Mouse (Mus musculus): ENCODE measurements around the gene Mdh2.

Mdh2 gene

DNA sequence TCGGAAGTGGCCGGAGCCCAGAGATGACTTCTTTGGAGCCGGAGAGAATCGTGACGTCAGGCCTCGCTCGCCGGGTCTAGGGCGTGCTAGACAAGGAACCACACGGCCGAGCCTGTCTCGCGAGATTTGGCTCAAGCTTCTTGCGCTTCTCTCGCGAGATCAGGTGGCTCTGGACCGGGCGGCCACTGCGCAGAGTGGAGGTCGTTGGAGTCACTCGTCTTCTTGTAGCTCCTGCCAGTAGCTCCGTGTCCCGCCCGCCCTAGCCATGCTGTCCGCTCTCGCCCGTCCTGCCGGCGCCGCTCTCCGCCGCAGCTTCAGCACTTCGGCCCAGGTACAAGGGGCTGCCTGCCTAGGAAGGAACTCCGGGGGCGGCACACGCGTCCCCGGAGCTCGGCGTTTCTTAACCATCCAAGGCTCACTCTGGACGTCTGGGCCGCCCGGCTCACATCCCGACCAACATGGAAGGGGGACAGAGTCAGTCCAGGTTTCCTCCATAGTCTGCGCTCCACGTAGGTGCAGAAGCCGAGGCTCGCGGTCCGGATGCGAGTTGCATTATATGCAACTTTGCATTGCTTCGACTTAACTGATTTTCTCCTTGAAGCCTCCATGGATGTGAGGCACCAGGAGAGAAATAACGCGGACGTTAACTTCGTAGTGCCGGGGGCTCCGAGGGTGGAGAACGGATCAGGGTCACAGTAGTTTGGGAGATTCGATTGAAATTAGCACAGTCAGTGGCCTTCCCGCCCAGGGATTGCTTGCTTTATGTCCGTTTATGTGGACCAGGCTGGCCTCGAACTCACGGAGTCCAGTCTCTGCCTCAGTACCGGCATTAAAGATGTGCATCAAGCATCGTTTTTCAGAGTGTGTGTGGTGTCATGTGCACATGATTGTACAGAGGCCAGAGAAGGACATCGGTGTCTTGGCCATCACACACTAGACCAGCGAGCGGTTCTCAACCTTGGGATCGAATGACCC is at the start of gene Mdh2:
Gene Mdh2 (plus strand): TSS at position 10 of the 975 bp plus-strand sequence.
- peak; percentile 96 to 98 for DNase-seq (ENCODE audit: low spot score in 2 of 2)

DNA sequence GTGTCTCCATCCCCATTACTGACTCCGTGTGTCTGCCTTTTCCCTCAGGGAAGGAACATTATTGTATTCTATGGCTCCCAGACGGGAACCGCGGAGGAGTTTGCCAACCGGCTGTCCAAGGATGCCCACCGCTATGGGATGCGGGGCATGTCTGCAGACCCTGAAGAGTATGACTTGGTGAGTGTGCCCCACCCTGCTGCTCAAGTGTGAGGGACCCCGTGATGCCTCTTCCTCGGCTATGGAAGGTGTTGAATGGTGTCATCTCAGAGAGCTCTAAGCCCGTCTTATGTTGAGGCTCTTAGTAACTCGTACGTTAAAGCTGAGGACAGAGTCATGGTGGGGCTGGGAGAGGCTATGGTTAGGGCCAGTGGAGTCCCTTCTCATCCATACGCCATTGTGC is 48.9 kb upstream of the Mdh2 start:
- no peak for DNase-seq (ENCODE audit: low spot score in 2 of 2)

DNA sequence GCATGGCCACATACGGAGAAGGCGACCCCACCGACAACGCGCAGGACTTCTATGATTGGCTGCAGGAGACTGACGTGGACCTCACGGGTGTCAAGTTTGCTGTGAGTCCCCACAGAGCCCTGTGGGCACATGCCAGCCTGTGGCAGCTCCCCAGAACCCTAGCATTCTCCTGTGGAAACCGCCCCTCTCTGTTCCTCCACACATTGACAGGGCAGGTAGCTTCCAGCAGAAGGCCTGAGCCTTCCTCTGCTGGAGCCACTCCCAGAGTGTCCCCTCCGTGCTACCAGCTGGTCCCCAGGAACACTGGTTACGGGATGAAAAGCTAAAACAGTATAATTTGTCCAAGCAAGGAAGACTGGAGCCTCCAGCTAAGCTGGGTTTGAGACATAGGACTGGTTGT is 48.0 kb upstream of the Mdh2 start:
- no peak for DNase-seq (ENCODE audit: low spot score in 2 of 2)

DNA sequence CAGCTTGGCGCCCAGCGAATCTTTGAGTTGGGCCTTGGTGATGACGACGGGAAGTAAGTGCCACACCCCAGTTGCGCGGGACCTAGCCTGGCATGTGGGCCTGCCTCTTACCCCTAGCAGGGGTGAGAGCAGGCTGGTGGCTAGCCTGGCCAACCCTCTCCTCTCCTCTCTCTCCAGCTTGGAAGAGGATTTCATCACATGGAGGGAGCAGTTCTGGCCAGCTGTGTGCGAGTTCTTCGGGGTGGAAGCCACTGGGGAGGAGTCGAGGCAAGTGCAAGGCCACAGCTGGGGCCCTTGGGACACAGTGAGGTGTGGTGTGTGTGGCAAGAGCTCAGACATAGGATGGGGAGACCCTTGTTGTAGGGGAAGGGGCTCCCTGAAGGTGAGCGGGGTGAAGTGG is 47.4 kb upstream of the Mdh2 start:
- DNase-seq (ENCODE audit: low spot score in 2 of 2): no peak

DNA sequence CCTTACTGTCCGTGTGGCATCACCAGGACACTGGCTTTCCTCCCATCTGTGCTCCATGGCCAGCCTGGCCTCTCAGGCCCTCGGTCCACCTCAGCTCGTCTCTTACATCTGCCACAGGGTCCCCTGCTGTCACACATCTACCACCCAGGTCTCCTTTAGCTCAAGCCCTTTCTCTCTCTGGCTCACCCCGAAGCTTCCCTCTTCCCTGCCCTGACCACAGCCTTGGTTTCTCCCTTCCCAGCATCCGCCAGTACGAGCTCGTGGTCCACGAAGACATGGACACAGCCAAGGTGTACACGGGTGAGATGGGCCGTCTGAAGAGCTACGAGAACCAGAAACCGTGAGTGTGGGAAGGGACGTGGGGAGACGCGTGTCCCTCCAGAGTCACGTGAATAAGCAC is 47.0 kb upstream of the Mdh2 start:
- no peak for DNase-seq (ENCODE audit: low spot score in 2 of 2)

DNA sequence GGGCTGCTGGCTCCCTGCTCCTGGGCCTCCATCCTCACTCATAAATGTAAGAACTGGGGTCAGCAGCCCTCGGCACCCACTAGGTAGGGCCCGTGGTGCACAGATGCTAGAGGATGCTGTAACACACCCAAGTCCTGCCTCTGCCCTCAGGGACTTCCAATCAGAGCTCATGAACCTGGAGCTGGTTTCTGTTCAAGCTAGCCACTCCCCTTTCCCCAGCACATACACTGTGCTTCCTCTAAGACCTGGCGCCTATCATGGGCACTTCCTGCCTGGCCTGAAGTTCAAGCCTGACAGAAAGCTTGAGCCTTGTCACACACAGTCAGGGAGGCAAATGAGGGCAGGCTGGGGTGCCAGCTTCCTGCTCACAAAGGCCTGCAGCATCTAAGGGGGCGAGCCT is 45.2 kb upstream of the Mdh2 start:
- DNase-seq (ENCODE audit: low spot score in 2 of 2): no peak

DNA sequence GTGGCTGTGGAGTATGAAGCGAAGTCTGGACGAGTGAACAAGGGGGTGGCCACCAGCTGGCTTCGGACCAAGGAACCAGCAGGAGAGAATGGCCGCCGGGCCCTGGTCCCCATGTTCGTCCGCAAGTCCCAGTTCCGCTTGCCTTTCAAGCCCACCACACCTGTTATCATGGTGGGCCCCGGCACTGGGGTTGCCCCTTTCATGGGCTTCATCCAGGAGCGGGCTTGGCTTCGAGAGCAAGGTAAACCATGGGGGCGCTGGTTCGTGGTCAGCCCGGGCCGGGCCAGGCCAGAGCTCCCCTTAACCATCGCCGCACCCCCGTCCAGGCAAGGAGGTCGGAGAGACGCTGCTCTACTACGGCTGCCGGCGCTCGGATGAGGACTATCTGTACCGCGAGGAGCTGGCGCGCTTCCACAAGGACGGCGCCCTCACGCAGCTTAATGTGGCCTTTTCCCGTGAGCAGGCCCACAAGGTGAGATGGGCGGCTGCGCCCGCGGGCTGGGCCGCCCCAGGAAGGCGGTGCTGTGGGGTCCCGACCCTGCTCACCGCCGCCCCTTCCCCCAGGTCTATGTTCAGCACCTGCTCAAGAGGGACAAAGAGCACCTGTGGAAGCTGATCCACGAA is 44.1 kb upstream of the Mdh2 start:
- no peak for DNase-seq (ENCODE audit: low spot score in 2 of 2)

DNA sequence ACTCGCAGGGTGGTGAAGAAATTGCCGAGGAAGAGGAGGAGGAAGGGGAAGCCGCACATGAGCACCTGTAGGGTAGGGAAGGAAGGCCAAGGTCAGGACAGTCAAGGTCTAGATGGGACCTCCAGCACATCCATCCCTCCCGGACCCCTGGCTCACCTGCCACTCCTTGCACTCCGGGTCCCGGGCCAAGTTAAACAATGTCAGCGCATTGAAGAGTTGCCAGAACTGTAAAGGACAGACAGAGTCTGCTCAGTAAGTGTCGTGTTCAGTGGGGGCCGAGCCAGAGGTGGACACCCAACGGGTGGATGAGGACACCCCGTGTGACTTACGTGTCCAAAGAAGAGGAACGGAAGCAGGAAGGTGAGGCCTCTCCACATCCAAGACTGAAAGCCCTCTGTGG is 42.5 kb upstream of the Mdh2 start:
- DNase-seq (ENCODE audit: low spot score in 2 of 2): no peak

DNA sequence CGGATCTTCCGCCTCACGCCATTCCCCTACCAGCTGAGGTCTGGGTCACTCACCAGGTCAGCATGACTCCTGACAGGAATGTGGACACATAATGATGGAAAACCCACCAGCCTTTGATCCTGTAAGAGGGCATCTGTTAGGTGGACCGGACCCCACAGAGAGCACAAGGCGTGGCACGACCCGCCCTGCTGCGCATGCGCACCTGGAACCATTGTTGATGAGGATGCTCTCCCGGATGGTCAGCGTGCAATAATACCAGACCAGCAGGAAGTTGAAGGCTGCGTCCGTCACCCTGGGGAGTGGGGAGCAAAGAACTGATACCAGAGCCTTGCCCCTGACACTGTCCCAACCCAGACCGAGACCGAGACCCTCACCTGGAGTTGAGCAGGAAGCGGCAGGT is 41.7 kb upstream of the Mdh2 start:
- no peak for DNase-seq (ENCODE audit: low spot score in 2 of 2)

DNA sequence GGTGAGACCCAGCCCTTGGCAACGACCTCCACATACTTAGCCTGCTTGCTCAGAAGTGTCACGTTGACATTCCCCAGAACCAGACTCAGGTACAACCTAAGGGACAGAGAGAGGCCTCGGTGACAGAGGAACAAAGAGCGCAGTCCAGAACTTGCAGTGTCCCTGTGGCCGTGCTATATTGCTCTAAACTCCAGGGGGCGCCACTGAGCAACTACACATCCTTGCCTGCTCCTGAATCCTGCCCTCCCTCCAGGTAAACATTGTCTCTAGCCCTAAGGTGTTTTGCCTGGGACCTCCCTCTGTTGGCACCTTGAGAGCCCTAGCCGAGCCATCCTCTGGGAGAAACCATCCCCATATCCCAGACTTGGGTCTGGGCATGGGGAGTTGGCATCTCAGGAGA is 41.1 kb upstream of the Mdh2 start:
- no peak for DNase-seq (ENCODE audit: low spot score in 2 of 2)

DNA sequence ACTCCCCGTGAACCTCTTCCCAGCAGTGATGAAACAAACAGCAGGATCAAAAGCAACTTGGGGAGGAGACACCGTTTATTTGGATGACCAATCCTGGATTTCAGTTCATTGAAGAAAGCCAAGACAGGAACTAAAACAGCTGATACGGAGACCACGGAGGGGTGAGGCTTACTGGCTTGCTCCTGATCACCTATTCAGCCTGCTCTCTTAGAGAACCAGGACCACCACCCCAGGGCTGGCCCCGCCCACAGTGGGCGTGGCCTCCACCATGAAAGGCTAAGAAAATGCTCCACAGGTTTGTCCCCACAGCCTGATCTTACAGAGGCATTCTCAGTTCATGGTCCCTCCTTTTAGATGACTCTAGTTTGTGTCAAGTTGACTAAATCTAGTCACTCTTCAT is 40.0 kb upstream of the Mdh2 start:
- no peak for DNase-seq (ENCODE audit: low spot score in 2 of 2)

DNA sequence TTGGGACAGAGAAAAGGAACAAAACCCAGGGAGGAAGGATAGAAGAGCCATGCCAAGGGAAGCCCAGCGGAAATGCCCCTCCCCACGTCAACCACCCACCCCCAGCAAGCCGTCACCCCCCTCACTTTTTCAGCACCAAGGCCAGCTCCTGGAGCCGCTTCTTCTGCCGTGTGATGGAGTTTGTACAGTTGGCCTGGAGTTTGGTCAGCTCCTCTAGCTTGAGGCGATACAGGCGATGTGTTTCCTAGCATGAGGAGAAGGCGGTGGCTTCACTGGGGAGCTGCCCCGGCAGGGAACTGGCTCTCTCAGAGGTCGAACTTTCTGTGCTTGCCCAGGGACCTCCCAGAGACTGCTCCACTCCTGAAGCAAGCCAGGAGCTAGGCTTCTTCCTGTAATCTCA is 36.1 kb upstream of the Mdh2 start:
- no peak for DNase-seq (ENCODE audit: low spot score in 2 of 2)

DNA sequence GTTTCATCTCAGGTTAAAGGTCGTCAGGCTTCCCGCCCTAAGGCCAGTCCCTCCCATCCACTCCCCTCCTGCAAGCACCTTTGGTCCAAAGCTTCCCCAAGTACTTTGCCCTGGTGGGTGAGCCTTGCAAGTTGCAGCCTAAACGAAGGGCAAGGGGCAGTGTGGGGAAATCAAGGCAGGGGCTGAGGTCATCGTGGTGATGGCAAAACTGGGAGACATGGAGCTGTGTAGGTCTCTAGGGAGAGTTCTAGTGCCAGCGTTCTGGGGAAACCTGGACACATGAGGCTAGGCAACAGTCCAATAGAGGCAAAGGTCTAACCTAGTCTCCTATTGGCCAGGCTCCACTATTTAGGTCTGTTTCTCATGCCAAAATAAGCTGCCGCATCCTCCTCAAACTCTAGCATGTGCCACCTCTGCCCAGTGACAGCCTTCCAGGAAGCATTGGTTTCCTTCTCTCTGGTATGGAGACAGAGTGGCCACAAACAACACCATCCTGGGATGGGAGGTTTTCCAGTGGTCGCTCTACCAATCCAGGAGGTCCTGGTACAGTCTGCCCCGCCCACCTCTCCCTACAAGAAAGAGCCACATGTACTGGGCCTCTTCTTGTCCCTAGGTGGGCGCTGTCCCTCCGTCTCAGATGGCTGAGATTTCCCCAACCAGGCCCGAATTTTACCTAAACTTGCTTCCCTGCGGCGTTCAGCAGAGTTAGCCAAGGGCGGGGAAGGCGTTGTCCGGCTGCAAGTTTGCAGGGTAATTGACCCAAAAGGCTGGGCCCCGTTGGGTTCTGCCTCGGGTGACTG is 35.1 kb upstream of the Mdh2 start:
- DNase-seq (ENCODE audit: low spot score in 2 of 2): no peak

DNA sequence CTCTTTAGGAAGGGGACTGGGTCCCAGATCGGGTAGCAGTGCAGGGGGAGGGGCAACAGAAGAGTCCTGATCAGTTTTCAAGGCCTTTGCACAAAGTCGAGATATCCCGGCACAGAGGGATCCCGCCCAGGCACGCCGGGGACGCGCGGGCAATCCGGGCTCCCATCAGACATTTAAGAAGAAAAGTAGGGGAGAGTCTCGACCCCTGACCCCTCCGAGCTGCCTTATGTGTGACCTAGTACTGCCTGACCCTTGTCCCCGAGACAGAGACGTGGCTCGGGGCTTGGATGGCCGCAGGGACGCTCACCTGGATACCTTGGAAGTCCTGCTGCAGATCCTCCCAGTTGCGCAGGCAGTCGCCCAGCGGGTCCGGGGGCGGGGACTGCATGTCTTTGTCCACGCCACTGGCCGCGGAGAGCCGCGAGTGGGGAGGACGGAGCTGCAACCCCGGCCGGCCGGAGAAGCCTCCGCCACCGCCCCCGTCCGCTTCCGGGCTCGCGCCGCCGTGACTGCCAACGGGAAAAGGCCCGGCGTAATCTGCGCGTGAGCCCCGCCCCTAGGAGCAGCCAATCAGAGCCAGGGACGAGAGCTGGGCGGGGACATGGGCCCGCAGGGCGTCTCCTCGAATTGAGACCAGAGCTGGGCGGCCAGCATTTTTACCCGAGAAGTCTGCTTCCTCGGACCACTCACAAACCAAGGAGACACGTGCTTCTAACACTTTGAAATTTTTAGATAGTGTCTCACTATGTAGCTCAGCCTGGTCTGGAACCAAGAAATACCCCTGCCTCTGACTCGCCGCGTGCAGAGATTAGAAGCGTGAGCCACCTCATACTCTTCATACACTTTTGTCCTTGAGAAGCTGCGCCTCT is 34.3 kb upstream of the Mdh2 start, which contains the start of gene Tmem120a:
Gene Tmem120a (minus strand): TSS at position 708 of the 869 bp plus-strand sequence.
- DNase-seq (ENCODE audit: low spot score in 2 of 2): peak; percentile 86 to 87

DNA sequence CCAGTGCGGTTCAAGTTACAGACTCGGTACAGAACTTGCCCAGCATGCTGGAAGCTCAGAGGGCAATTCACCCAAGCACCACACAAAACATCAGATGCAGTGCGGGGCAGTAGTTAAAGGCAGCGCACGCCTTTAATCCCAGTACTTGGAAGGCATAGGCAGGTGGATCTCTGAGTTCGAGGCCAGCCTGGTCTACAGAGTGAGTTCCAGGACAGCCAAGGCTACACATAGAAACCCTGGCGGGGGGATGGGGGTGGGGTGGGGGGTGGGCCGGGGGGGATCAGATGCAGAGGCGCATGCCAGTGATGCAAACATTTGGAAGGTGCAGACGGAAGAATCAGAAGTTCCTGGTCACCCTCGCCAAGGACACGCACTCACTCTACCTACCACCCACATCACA is 33.5 kb upstream of the Mdh2 start:
- no peak for DNase-seq (ENCODE audit: low spot score in 2 of 2)

DNA sequence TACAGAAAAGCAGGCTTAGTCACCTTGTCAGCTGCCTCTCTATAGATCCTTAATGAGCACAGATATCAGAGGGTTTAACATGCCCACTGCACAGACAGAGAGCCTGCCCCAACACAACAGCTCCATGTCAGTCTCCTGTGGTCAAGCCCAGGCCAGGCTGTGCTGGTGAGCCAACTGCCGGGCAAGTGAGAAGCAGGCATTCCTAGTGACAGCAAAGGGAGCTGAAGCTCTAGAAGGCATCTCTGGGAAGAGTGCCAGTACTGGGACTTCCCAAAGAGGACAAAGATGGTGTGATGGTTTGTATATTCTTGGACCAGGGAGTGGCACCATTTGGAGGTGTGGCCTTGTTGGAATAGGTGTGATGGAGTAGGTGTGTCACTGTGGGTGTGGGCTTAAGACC is 27.2 kb upstream of the Mdh2 start:
- no peak for DNase-seq (ENCODE audit: low spot score in 2 of 2)

DNA sequence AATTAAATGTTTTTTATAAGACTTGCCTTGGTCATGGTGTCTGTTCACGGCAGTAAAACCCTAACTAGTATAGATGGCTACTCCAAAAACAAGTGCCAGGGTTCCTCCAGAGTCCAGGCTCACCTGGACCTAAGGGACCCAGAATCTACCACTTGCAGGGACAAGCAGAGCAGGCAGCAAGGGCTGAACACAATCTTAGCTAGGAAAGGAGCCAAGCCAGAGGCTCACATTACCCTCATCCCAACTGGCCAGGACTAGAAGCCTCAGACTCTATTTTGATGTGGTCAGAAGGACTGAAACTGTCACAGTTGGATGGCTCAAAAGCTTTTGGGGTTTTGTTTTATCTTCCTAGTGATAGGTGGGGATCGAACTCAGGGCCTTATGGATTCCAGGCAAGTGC is 26.7 kb upstream of the Mdh2 start:
- DNase-seq (ENCODE audit: low spot score in 2 of 2): no peak

DNA sequence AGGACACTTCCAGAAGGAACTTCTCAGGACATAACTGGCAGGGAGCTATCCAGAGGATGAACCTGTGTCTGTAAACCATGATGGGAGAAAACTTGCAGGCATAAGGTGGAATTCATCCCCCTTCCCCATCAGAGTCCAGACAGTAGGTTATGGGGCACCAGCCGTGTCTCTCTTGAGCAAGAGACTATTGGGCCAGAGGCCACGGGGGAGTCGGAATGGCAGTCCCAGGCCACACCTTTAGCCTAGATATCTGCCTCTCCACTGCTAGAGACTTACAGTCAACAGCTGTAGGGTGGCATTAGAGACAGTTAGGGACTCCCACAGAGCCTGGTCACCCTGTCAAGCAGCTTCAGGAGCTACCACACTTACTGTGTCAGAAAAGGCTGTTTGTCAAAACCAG is 16.4 kb upstream of the Mdh2 start:
- no peak for DNase-seq (ENCODE audit: low spot score in 2 of 2)

DNA sequence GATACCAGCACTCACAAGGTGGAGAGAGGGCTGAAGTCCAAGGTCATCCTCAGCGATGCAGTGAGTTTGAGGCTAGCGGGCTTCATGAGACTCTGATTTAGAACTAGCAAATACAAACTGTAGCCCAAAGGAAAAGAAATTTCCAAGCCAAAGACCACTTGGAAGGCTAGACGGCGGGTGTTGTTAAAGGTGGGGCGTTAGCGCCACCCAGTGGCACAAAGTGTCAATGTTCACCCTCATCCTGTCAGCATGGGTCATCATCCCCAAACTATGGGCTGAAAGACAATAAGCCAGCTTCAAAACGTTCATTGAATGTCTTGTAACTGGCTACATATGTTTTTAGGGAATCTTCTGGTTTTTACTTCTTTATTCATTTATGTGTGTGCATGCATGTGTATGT is 14.8 kb upstream of the Mdh2 start:
- peak in 1 of 2 experiments; percentile 44 for DNase-seq (ENCODE audit: low spot score in 2 of 2)

DNA sequence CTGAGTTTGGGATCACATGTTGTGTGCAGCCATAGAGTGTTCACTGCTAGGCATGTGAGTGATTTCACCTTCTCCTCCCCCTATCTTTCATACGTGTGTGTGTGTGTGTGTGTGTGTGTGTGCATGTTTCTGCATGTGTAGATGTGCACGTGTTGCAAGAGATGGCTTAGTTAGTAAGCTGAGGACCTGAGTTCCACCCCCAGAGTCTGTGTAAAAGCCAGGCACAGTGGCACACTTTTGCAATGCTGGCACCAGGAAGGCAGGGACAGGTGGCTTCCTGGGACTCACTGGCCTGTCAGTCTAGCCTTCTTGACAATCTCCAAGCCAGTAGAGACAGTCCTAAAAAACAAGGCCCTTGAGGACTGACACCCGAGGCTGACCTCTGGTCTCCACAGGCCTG is 13.3 kb upstream of the Mdh2 start:
- no peak for DNase-seq (ENCODE audit: low spot score in 2 of 2)

DNA sequence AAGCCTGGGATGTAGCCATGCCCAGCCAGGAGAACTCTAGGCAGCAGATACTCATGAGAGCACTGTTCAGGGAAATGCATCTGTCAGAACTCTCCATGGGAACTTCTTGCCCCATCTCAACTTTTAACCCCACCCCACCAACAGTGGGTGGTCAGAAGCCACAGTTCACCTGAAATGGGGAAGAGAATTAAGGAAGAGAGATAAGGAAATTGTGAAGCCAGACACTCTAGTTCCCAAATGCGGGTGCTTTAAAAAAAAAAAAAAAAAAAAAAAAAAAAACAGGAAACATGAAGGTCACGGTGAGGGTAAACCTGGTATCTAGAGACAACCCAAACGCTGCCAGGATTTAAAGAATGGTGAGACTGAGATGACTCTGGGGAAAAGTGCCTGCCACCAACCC is 5.8 kb upstream of the Mdh2 start:
- DNase-seq (ENCODE audit: low spot score in 2 of 2): no peak
